Mouse (Mus musculus) heart, adult 2 months (tissue): ENCODE measurements around the gene Tmem41a.
"Not testable (repeated sequence)": the region's sequence is repeated elsewhere in the genome, so short reads cannot be mapped to it uniquely, and the experiment has no call there.

Source experiments
- CTCF ChIP-seq: fragments of 200-600 bp; IDR thresholded peaks from 2 replicates; pipeline ENCODE4 v1.8.1; 2022; ENCODE audit warnings: antibody characterized with exemption, mild to moderate bottlenecking, moderate library complexity
- POLR2A ChIP-seq: fragments of 200-500 bp; IDR thresholded peaks from 2 replicates; pipeline ENCODE4 v1.6.1; 2011; ENCODE audit warnings: mild to moderate bottlenecking, low read depth, low read length, control low read depth; ENCODE audit not compliant: insufficient read depth

DNA sequence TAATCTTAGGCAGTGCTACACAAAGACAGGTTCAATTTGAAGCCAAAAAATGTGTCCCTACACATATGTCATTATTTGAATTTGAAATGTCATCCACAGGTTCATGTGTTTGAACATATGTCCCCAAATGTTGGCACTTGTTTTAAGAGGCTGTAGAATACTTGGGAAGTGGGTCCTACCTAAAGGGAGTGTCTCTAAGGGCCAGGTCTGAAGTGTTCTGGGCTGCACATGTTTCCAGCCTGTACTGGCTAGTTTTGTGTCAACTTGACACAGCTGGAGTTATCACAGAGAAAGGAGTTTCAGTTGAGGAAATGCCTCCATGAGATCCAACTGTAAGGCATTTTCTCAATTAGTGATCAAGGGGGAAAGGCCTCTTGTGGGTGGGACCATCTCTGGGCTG lies 43.5 kb upstream of the Tmem41a start:
- TF ChIP-seq CTCF, POLR2A: not testable (repeated sequence)
